In the genomic region with DNA sequence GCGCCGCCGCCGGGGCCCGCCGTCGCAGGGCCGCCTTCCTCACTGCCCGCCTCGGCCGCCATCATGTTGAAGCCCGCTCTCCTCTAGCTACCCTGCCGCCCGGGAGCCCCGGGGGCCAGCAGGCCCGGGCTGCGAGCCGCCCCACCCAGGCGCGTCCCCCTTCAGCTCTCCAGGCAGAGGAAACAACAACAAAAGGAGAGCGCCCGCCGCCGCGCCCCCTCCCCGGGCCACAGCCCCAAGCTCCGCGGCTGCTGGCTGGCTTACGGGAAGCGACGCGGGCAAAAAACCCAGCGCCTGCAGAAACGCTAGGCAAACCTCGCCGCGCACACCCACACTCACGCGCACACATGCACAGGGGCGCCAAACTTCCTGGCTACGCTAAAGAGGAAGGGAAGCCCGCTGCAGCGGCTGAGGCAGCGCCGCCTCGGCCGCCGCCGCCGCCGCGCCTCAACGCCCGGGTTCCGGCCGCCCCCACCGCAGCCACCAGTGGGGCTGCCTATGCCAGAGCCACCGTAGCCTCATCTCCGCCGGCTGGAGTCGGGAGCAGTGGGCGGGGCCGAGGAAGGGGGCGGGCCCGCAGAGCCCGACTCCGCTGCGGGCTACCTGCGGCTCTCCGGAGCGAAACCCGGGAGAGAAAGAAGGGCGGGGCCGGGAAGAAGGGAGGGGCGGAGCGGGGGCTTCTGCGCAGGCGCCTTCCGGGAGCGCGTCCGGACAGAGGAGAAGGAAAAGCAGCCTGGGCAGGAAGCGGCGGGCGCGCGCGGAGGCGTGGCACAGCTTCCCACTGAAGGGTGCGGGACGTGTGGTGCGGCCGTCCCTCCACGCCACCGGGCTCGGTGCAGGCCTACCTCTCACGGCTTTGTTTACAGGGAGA, we compare ENCODE assay signal across 7 mouse cellular contexts. TPM values are rescaled to one million over a fixed set of nuclear protein-coding genes. Genes with fewer than 3 reads are reported as not detected.
DNase-seq lines count a peak whose midpoint lies in the region; ATAC-seq lines count a peak whose summit lies in the region.

Rasa1 (minus strand) TSS at position 288 of the 871 bp plus-strand sequence.

- peak; percentile 90 to 93 for DNase-seq in adrenal gland, adult 18-20 months (ENCODE audit: low spot score in 2 of 2)
- peak; percentile 97 for DNase-seq in embryo, embryonic 11 days
- peak; percentile 97 for DNase-seq in gastrocnemius, postnatal 25 days
- DNase-seq in left cerebral cortex, postnatal 25 days (ENCODE audit: low spot score in 2 of 2): peak; percentile 90 to 96
- peak; percentile 98 for DNase-seq in midbrain, embryonic 10.5 days (ENCODE audit: low spot score)
- peak; percentile 96 for DNase-seq in right cerebral cortex, postnatal 4 days

- peak within 1 kb of the TSS; percentile 60 for H3K4me2 ChIP-seq in intestine, embryonic 15.5 days (replicated peaks)

- peak within 1 kb of the TSS; percentile 100 for H3K27ac ChIP-seq in intestine, embryonic 15.5 days
- peak within 1 kb of the TSS; percentile 98 for H3K27ac ChIP-seq in midbrain, embryonic 10.5 days (replicated peaks)

- under 1% methylated on average over 96 of the region's 97 CpGs for WGBS in intestine, embryonic 15.5 days
- under 1% methylated on average over 97 of the region's 97 CpGs for WGBS in midbrain, embryonic 10.5 days

- peak within 1 kb of the TSS; percentile 97 for H3K9ac ChIP-seq in intestine, embryonic 15.5 days

- peak within 1 kb of the TSS; percentile 97 for H3K4me3 ChIP-seq in intestine, embryonic 15.5 days (replicated peaks)
- H3K4me3 ChIP-seq in midbrain, embryonic 10.5 days: peak within 1 kb of the TSS; percentile 96

- no peaks in the 10 kb centered on the region for H3K27me3 ChIP-seq in intestine, embryonic 15.5 days (replicated peaks)
- no peaks in the 10 kb centered on the region for H3K27me3 ChIP-seq in midbrain, embryonic 10.5 days (ENCODE audit: low read depth, poor library complexity, severe bottlenecking)

- intact Hi-C loops in left cerebral cortex, postnatal 25 days (cut with DNase I): loop anchor here (2.0 to 10.0 kb wide), 3 partner anchors 22 to 1574 kb away; no protein-coding TSS in a partner anchor

- H3K9me3 ChIP-seq in intestine, embryonic 15.5 days: no peaks in the 10 kb centered on the region
- H3K9me3 ChIP-seq in midbrain, embryonic 10.5 days (replicated peaks): no peaks in the 10 kb centered on the region

- peak; percentile 99 for ATAC-seq in intestine, embryonic 15.5 days

- no peaks in the 10 kb centered on the region for H3K36me3 ChIP-seq in intestine, embryonic 15.5 days
- H3K36me3 ChIP-seq in midbrain, embryonic 10.5 days: no peaks in the 10 kb centered on the region

- H3K4me1 ChIP-seq in intestine, embryonic 15.5 days (replicated peaks): no peaks in the 10 kb centered on the region
- peaks cover 4% of the 10 kb centered on the region; the same call in 1 of the 2 replicates for H3K4me1 ChIP-seq in midbrain, embryonic 10.5 days

RNA-seq across cellular contexts. Expression of gene Rasa1, which starts in this region (rescaled TPM):
- 10 to 100 TPM; 33.2 to 40.6 TPM for total RNA-seq in adrenal gland, adult 18-20 months (2021)
- 10 to 100 TPM; 14.9 to 15.4 TPM for total RNA-seq in gastrocnemius, postnatal 25 days (2021)
- polyA plus RNA-seq in intestine, embryonic 15.5 days (2015; fragmentation: Nextera tagmentation; extraction: Ambion mirVana): 35.8 and 38.1 TPM in 2 replicates
- total RNA-seq in left cerebral cortex, postnatal 25 days (2021): 10 to 100 TPM; 55.8 to 56.3 TPM
- polyA plus RNA-seq in midbrain, embryonic 10.5 days (2016; fragmentation: Nextera tagmentation; extraction: Ambion mirVana): 44.1 and 45.4 TPM in 2 replicates

Comparison
In these comparisons a context has a peak if more than half of its experiments do, and no peak if none do; other contexts are left out.
1. Peak in every context shown above with its lines: DNase-seq, ATAC-seq, H3K4me3 ChIP-seq and H3K27ac ChIP-seq.